ENCODE assay signal across 15 mouse cellular contexts in genomic region chr7:73365965-73366364, GRCm38 (mm10). TPM values are rescaled to one million over a fixed set of nuclear protein-coding genes. Genes with fewer than 3 reads are reported as not detected.
DNase-seq lines count a peak whose midpoint lies in the region; ATAC-seq and TF ChIP-seq lines count a peak whose summit lies in the region.
"Had no signal": no experiment of that assay in that cellular context is flagged by ENCODE, and none has a peak within 500 bp of the region (broad histone marks: within the 10 kb centered on the region; RNA-seq: fewer than 3 reads in every experiment).

No protein-coding gene starts in this region.

- no peak for TF ChIP-seq CTCF in gastrocnemius, adult 2 months (IDR thresholded peaks at IDR 0.05)
- no peak for TF ChIP-seq CTCF in lung, postnatal 0 days (IDR thresholded peaks at IDR 0.05)

- no peaks in the 10 kb centered on the region for H3K36me3 ChIP-seq in limb, embryonic 11.5 days (ENCODE audit: control insufficient read depth, insufficient read depth, low read length)
- H3K36me3 ChIP-seq in limb, embryonic 10.5 days: no peaks in the 10 kb centered on the region
- H3K36me3 ChIP-seq in forebrain, embryonic 15.5 days: no peaks in the 10 kb centered on the region
- H3K36me3 ChIP-seq in midbrain, embryonic 14.5 days (ENCODE audit: control insufficient read depth, insufficient read depth, low read length): no peaks in the 10 kb centered on the region; the same call in 1 of the 2 replicates
- H3K36me3 ChIP-seq in lung, postnatal 0 days (ENCODE audit: insufficient read depth, low read length): no peaks in the 10 kb centered on the region
- H3K36me3 ChIP-seq: lung, embryonic 15.5 days had no signal

- intact Hi-C loops in gastrocnemius, adult 2 months (cut with DNase I): no loop called here

- 0 out of 2 replicates have a peak, but pooled peaks cover 3% of the 10 kb centered on the region for H3K27me3 ChIP-seq in limb, embryonic 11.5 days (ENCODE audit: control insufficient read depth, insufficient read depth, low read length)
- peaks cover 23% of the 10 kb centered on the region for H3K27me3 ChIP-seq in limb, embryonic 10.5 days (ENCODE audit: low read depth, poor library complexity, severe bottlenecking)
- H3K27me3 ChIP-seq in forebrain, embryonic 15.5 days: no peaks in the 10 kb centered on the region
- no peaks in the 10 kb centered on the region for H3K27me3 ChIP-seq in midbrain, embryonic 14.5 days (ENCODE audit: control insufficient read depth, insufficient read depth, low read length)
- no peaks in the 10 kb centered on the region for H3K27me3 ChIP-seq in lung, postnatal 0 days (replicated peaks; ENCODE audit: insufficient read depth, low read length)

- peak overlapping the region; percentile 62 for H3K27ac ChIP-seq in gastrocnemius, adult 2 months
- H3K27ac ChIP-seq in limb, embryonic 11.5 days (replicated peaks; ENCODE audit: low read depth, low read length): no peak overlapping the region
- no peak overlapping the region for H3K27ac ChIP-seq in limb, embryonic 10.5 days
- no peak overlapping the region for H3K27ac ChIP-seq in forebrain, embryonic 15.5 days (replicated peaks)
- H3K27ac ChIP-seq in midbrain, embryonic 14.5 days (replicated peaks; ENCODE audit: low read depth, low read length): 0 out of 2 replicates have a peak overlapping the region, but pooled peaks have one; percentile 8
- H3K27ac ChIP-seq in lung, postnatal 0 days (ENCODE audit: low read length): no peak overlapping the region
- H3K27ac ChIP-seq: lung, embryonic 15.5 days had no signal

- no peak overlapping the region for H3K4me2 ChIP-seq in limb, embryonic 11.5 days (ENCODE audit: low read depth, severe bottlenecking)
- no peak overlapping the region for H3K4me2 ChIP-seq in forebrain, embryonic 15.5 days (replicated peaks)
- no peak overlapping the region for H3K4me2 ChIP-seq in midbrain, embryonic 14.5 days (ENCODE audit: low read length)
- no peak overlapping the region for H3K4me2 ChIP-seq in lung, postnatal 0 days (replicated peaks; ENCODE audit: low read depth, low read length)
- H3K4me2 ChIP-seq: liver, embryonic 11.5 days; lung, embryonic 15.5 days had no signal

- H3K9ac ChIP-seq in limb, embryonic 11.5 days (ENCODE audit: low read length): no peak overlapping the region
- H3K9ac ChIP-seq in forebrain, embryonic 15.5 days (replicated peaks): no peak overlapping the region
- no peak overlapping the region for H3K9ac ChIP-seq in midbrain, embryonic 14.5 days (replicated peaks; ENCODE audit: low read length)
- H3K9ac ChIP-seq in lung, postnatal 0 days (replicated peaks; ENCODE audit: low read depth): no peak overlapping the region
- H3K9ac ChIP-seq: lung, embryonic 15.5 days had no signal

- WGBS in limb, embryonic 11.5 days: 70% methylated on average over 7 of the region's 7 CpGs
- WGBS in limb, embryonic 10.5 days: 75% methylated on average over 7 of the region's 7 CpGs
- 39% methylated on average over 7 of the region's 7 CpGs for WGBS in forebrain, embryonic 15.5 days
- 32% methylated on average over 7 of the region's 7 CpGs for WGBS in midbrain, embryonic 14.5 days
- WGBS in lung, postnatal 0 days: 78% methylated on average over 7 of the region's 7 CpGs

- H3K4me1 ChIP-seq in limb, embryonic 11.5 days (ENCODE audit: control insufficient read depth, insufficient read depth, low read length): no peaks in the 10 kb centered on the region
- H3K4me1 ChIP-seq in limb, embryonic 10.5 days: peaks cover 14% of the 10 kb centered on the region
- H3K4me1 ChIP-seq in forebrain, embryonic 15.5 days: peaks cover 10% of the 10 kb centered on the region
- H3K4me1 ChIP-seq in midbrain, embryonic 14.5 days (ENCODE audit: control insufficient read depth, insufficient read depth, low read length): peaks cover 9% of the 10 kb centered on the region; the same call in 1 of the 2 replicates
- no peaks in the 10 kb centered on the region for H3K4me1 ChIP-seq in lung, postnatal 0 days (ENCODE audit: insufficient read depth, low read depth, low read length)
- H3K4me1 ChIP-seq: lung, embryonic 15.5 days had no signal

- no peak for DNase-seq in gastrocnemius, adult 2 months
- DNase-seq in gastrocnemius, adult 18-20 months (ENCODE audit: low spot score): no peak
- DNase-seq in limb, embryonic 11.5 days (ENCODE audit: low spot score): peak; percentile 23
- DNase-seq in limb, embryonic 10.5 days (ENCODE audit: low spot score): no peak
- DNase-seq in midbrain, embryonic 14.5 days: peak; percentile 54
- no peak for DNase-seq in lung, postnatal 0 days (ENCODE audit: low spot score)
- DNase-seq: cerebellum, adult 8-10 months; embryo, embryonic 11 days; kidney, adult 8-10 months had no signal

- H3K4me3 ChIP-seq in gastrocnemius, adult 2 months: no peak overlapping the region
- H3K4me3 ChIP-seq in limb, embryonic 11.5 days (ENCODE audit: low read depth, low read length): no peak overlapping the region
- H3K4me3 ChIP-seq in limb, embryonic 10.5 days: no peak overlapping the region
- no peak overlapping the region for H3K4me3 ChIP-seq in forebrain, embryonic 15.5 days
- no peak overlapping the region for H3K4me3 ChIP-seq in midbrain, embryonic 14.5 days (replicated peaks; ENCODE audit: low read depth, low read length)
- no peak overlapping the region for H3K4me3 ChIP-seq in lung, postnatal 0 days (ENCODE audit: low read depth, low read length)
- H3K4me3 ChIP-seq: lung, embryonic 15.5 days had no signal

- no peaks in the 10 kb centered on the region for H3K9me3 ChIP-seq in limb, embryonic 11.5 days (ENCODE audit: control insufficient read depth, low read length)
- H3K9me3 ChIP-seq in limb, embryonic 10.5 days (replicated peaks): no peaks in the 10 kb centered on the region
- H3K9me3 ChIP-seq in forebrain, embryonic 15.5 days: no peaks in the 10 kb centered on the region
- H3K9me3 ChIP-seq in midbrain, embryonic 14.5 days (ENCODE audit: control insufficient read depth, low read length): no peaks in the 10 kb centered on the region; the same call in 1 of the 2 replicates
- no peaks in the 10 kb centered on the region for H3K9me3 ChIP-seq in lung, postnatal 0 days (ENCODE audit: low read length)
- H3K9me3 ChIP-seq: lung, embryonic 15.5 days had no signal

- TF ChIP-seq EP300 in lung, postnatal 0 days (IDR thresholded peaks at IDR 0.05): no peak

- ATAC-seq in limb, embryonic 11.5 days (ENCODE audit: insufficient number of reproducible peaks, low FRiP score, low TSS enrichment, low read depth): no peak
- peak; percentile 61; the same call in 1 of the 2 replicates for ATAC-seq in forebrain, embryonic 15.5 days (replicated peaks)
- no peak for ATAC-seq in midbrain, embryonic 14.5 days (ENCODE audit: low FRiP score, low TSS enrichment)
- no peak for ATAC-seq in CD4-positive, CD25-positive, alpha-beta regulatory T cell, adult 4 months
- no peak for ATAC-seq in lung, postnatal 0 days

RNA-seq across cellular contexts. Expression of gene Rgma, which starts 9.3 kb away (rescaled TPM):
- 10 to 100 TPM; 46.1 to 52.4 TPM for total RNA-seq in gastrocnemius, adult 2 months (2021)
- 10 to 100 TPM; 42.0 to 54.6 TPM for total RNA-seq in gastrocnemius, adult 18-20 months (2021)
- 27.1 and 28.6 TPM in 2 replicates for polyA plus RNA-seq in limb, embryonic 11.5 days (2014; fragmentation: Nextera tagmentation; extraction: Ambion mirVana)
- polyA plus RNA-seq in limb, embryonic 10.5 days (2016; fragmentation: Nextera tagmentation; extraction: Ambion mirVana): 20.1 and 26.8 TPM in 2 replicates
- 20.3 and 25.2 TPM in 2 replicates for polyA plus RNA-seq in forebrain, embryonic 15.5 days (2015; fragmentation: Nextera tagmentation; extraction: Ambion mirVana)
- 46.4 and 59.4 TPM in 2 replicates for polyA plus RNA-seq in midbrain, embryonic 14.5 days (2014; fragmentation: Nextera tagmentation; extraction: Ambion mirVana)
- polyA plus RNA-seq in CD4-positive, CD25-positive, alpha-beta regulatory T cell, adult 4 months (2017; shearing (Covaris generic)): not detected
- polyA plus RNA-seq in lung, postnatal 0 days (2015; fragmentation: Nextera tagmentation; extraction: Ambion mirVana): 4.8 and 5.9 TPM in 2 replicates
- total RNA-seq: granulocyte monocyte progenitor cell, adult 5-6 weeks; megakaryocyte, adult 5-6 weeks had no signal

Comparison
In these comparisons a context has a peak if more than half of its experiments do, and no peak if none do; other contexts are left out.
1. DNase-seq: peak in limb, embryonic 11.5 days (single experiment) and midbrain, embryonic 14.5 days (single experiment); none in gastrocnemius, adult 2 months (single experiment), gastrocnemius, adult 18-20 months (single experiment), limb, embryonic 10.5 days (single experiment) and lung, postnatal 0 days (single experiment).
2. H3K27ac ChIP-seq: peak in gastrocnemius, adult 2 months (single experiment) and midbrain, embryonic 14.5 days (single experiment); none in limb, embryonic 11.5 days (single experiment), limb, embryonic 10.5 days (single experiment), forebrain, embryonic 15.5 days (single experiment) and lung, postnatal 0 days (single experiment).